Mouse (Mus musculus): Measurements from ENCODE around the gene Vmn1r206. TPM values are rescaled to one million over a fixed set of nuclear protein-coding genes. Genes with fewer than 3 reads are reported as not detected.
"Not testable (repeated sequence)": the region's sequence is repeated elsewhere in the genome, so short reads cannot be mapped to it uniquely, and the experiment has no call there.

Vmn1r206 gene
- not detected for total RNA-seq (2021)

GRCm38 (mm10) chr13:22624151-22624550 lies at the start of gene Vmn1r206:
TSS of gene Vmn1r206 (minus strand) at chr13:22624251.
- DNase-seq; intact Hi-C loops (cut with DNase I): not testable (repeated sequence)

GRCm38 (mm10) chr13:22592900-22593299 lies 31.2 kb downstream of the Vmn1r206 start, which contains the start of gene Vmn1r205:
TSS of gene Vmn1r205 (minus strand) at chr13:22593000.
- intact Hi-C loops (cut with DNase I): no loop called here
- no peak for DNase-seq

GRCm38 (mm10) chr13:22583336-22583735 lies 40.7 kb downstream of the Vmn1r206 start:
- intact Hi-C loops (cut with DNase I); DNase-seq: not testable (repeated sequence)

- DNase-seq; intact Hi-C loops (cut with DNase I): not testable (repeated sequence)
Measured at GRCm38 (mm10) chr13:22574911-22575310, 49.1 kb downstream of the Vmn1r206 start.

Other genes starting within 250 kb of the Vmn1r206 start
- not detected for gene Vmn1r199, start 244.4 kb downstream of the Vmn1r206 start, total RNA-seq (2021)
- not detected for gene Vmn1r200, start 233.9 kb downstream of the Vmn1r206 start, total RNA-seq (2021)
- not detected for gene Vmn1r201, start 152.3 kb downstream of the Vmn1r206 start, total RNA-seq (2021)
- not detected for gene Vmn1r202, start 118.9 kb downstream of the Vmn1r206 start, total RNA-seq (2021)
- gene Vmn1r203, start 106.1 kb downstream of the Vmn1r206 start, total RNA-seq (2021): under 1 TPM in 1 of 2 experiments, not detected in 1; 0.06 TPM
- not detected for gene Vmn1r204, start 71.1 kb downstream of the Vmn1r206 start, total RNA-seq (2021)
- gene Vmn1r205, start 31.3 kb downstream of the Vmn1r206 start, total RNA-seq (2021): not detected
- gene Vmn1r207-ps, start 105.4 kb upstream of the Vmn1r206 start, total RNA-seq (2021): under 1 TPM; 0.12 to 0.14 TPM
- gene Vmn1r208, start 153.1 kb upstream of the Vmn1r206 start, total RNA-seq (2021): not detected
- under 1 TPM in 1 of 2 experiments, not detected in 1; 0.06 TPM for gene Vmn1r209, start 185.4 kb upstream of the Vmn1r206 start, total RNA-seq (2021)
- not detected for gene Vmn1r210, start 207.1 kb upstream of the Vmn1r206 start, total RNA-seq (2021)
- not detected for gene Vmn1r211, start 233.3 kb upstream of the Vmn1r206 start, total RNA-seq (2021)